Mouse (Mus musculus): Measurements from ENCODE around the gene Gm9999.

The Gm9999 gene

GRCm38 (mm10) chr7:46999983-47000643 is 16.7 kb downstream of the Gm9999 start:
- DNase-seq (ENCODE audit: low spot score in 2 of 2), result no peak

GRCm38 (mm10) chr7:47000644-47000983 is 17.2 kb downstream of the Gm9999 start:
- DNase-seq (ENCODE audit: low spot score in 2 of 2), result no peak

- DNase-seq (ENCODE audit: low spot score in 2 of 2), result no peak
These were observed 17.9 kb downstream of the Gm9999 start for GRCm38 (mm10) chr7:47001125-47001899.

GRCm38 (mm10) chr7:47001900-47002275 is 18.5 kb downstream of the Gm9999 start:
- no peak for DNase-seq (ENCODE audit: low spot score in 2 of 2)

- no peak for DNase-seq (ENCODE audit: low spot score in 2 of 2)
These were observed 20.2 kb downstream of the Gm9999 start for GRCm38 (mm10) chr7:47003411-47004115.

GRCm38 (mm10) chr7:47007109-47007780 is 23.9 kb downstream of the Gm9999 start:
- DNase-seq (ENCODE audit: low spot score in 2 of 2), result no peak

DNA sequence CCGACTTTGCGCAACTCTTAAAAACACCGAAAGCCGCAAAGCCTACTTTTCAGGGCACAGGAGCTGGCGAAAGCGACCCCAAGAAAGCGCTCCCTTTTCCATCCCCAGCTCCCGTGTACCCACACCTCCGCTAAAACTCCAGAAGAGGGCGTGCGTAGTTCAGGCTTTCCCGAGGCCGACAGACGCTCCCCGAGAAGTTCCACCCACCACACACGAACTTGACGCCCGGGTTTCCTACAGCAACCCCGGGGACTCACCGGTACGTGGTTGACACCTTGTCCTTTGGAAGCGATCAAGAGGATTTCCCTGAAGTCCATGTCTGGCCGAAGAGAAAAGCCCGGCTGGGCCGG is 24.4 kb downstream of the Gm9999 start:
- no peak for DNase-seq (ENCODE audit: low spot score in 2 of 2)

DNA sequence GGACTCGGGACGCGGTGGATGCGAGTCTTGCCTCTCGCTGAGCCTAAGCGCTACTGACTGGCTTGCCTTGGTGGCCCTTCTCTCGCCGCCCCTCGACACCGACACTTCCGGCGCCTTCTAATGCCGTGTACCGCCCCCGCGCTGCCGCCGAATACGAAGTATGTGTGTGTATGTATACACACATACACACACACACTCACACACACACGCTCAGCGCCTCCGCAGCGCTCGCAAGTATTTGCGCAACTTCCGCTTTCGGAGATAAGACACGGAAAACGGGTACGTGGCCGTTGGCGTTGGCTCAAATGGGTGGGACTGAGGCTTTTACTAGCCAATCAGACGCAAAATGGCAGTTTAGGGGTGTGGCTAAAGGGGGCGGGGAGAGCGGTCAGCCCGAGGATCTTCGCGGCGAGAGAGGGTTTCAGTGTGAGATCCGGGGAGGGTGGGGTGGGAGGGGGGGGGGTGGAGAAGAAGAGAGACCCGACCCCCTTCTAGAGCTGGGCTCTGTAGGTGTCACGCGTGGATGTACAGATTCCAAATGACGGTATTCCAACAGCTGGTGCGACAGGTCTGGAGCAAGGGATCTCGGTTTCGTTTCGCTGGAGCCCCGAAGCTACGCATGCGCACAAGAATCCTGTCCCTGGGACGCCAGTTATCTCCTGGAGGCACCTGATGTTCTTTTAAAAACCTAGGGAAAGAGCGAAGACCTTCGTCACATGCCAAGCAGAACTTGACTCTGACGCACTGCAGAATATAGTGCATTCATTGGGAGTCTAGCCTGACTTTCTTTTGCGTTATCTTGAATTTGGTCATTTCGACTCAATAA is 25.0 kb downstream of the Gm9999 start, which contains the start of gene Spty2d1:
Spty2d1 (minus strand) TSS at position 244 of the 826 bp plus-strand sequence.
- DNase-seq (ENCODE audit: low spot score in 2 of 2), result peak; percentile 100

GRCm38 (mm10) chr7:47013131-47013767 is 29.9 kb downstream of the Gm9999 start:
- DNase-seq (ENCODE audit: low spot score in 2 of 2), result no peak

GRCm38 (mm10) chr7:47014564-47015389 is 31.4 kb downstream of the Gm9999 start:
- no peak for DNase-seq (ENCODE audit: low spot score in 2 of 2)

- DNase-seq (ENCODE audit: low spot score in 2 of 2), result peak; percentile 55 to 63
These were observed 32.1 kb downstream of the Gm9999 start for GRCm38 (mm10) chr7:47015390-47016065.

DNA sequence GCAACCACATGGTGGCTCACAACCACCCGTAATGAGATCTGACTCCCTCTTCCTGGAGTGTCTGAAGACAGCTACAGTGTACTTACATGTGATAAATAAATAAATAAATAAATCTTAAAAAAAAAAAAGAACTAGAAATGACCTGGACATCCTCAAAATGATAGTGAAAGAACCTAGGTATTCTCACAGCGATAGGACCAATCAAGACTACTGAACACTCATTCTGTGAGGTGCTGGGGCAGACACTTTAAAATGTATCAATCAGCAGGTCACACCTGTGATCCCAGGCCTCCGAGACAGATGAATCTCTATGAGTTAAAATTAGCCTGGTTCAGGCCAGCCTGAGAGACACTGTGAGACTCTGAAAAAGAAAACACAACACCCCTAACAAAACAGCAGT is 33.2 kb downstream of the Gm9999 start:
- no peak for DNase-seq (ENCODE audit: low spot score in 2 of 2)

GRCm38 (mm10) chr7:47017146-47017545 is 33.8 kb downstream of the Gm9999 start:
- DNase-seq (ENCODE audit: low spot score in 2 of 2), result no peak

GRCm38 (mm10) chr7:47019641-47020040 is 36.3 kb downstream of the Gm9999 start:
- DNase-seq (ENCODE audit: low spot score in 2 of 2), result peak; percentile 52 to 70

DNA sequence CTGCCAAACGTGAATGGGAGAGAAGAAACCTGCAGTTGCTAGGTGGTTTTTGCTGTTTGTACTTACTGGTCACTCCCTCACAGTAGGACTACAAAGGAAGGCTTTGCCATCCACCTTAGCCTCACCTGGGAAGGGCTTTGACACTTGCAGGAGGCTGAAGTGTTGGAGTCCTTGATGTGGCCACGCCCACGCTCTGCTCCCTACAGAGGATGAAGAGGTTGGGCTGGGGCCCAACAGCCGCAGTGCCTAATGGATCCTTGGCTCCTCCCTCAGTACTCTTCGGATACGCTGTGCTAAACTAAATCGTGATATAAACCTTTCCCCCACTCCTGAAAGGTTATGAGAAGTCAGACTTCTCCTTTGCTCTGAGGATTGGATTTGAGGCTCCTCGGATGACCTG is 37.6 kb downstream of the Gm9999 start:
- DNase-seq (ENCODE audit: low spot score in 2 of 2), result no peak

DNA sequence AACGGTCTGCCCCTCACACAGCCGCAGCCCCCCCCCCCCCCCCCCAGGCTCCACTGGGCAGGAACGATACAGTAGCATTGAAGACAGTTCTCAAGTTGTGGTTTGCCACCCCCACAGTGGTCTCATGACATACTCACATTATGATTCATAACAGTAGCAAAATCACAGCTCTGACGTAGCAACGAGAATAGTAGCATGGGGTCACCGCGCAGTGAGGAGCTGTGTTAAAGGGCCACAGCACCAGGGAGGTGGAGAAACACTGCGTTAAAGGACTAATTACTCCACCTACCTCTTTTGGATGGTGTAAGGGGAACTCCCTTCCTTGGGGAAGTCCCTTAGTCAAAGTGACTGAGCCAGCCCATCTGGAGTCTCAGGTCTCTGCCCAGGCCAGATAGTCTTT is 39.1 kb downstream of the Gm9999 start:
- no peak for DNase-seq (ENCODE audit: low spot score in 2 of 2)

DNA sequence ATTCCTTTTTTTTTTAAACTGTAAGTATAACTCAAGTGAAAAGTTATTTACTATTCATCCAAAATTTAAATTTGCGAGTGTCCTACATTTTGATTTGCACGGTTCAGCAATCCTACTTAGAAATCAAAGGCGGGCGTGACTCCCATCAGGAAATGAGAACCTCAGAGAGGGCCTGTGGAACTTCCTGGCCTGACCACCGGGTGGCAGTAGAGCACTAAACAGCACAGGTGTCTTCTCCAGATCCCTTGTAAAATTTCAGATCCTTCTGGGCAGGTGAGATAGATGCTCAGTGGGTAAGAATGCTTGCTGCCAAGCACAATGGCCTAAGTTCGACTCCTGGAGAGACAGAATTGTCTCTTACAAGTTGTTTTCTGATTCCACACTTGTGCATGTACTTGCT is 40.1 kb downstream of the Gm9999 start:
- DNase-seq (ENCODE audit: low spot score in 2 of 2), result peak; percentile 90 to 91

GRCm38 (mm10) chr7:47024454-47024853 is 41.1 kb downstream of the Gm9999 start:
- no peak for DNase-seq (ENCODE audit: low spot score in 2 of 2)

DNA sequence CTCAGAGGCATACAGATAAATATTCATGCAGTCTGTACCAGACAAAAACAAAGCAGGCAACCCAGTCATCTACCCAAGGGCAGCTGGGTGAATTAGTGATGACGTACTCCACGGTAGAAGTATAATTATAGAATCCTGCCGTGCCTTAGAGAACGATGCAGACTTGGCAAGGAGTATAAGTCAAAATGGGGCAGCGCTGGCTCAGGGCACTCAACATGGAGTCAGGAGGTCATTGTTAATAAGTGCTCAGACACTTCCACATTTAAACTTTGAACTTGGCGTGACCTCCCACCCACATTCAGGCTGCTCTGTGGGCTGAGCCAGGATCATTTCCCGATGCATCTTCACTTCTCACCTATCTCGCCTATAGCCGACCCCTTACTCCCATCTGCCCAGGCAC is 42.0 kb downstream of the Gm9999 start:
- DNase-seq (ENCODE audit: low spot score in 2 of 2), result no peak

Measured in right cerebral cortex, adult 2 months (tissue).